Mouse (Mus musculus): ENCODE results near the gene Vmn2r8. TPM values are rescaled to one million over a fixed set of nuclear protein-coding genes. Genes with fewer than 3 reads are reported as not detected.
A peak's percentile ranks its signal among the peaks of the same experiment; 100 is the strongest.
"Not testable (repeated sequence)": the region's sequence is repeated elsewhere in the genome, so short reads cannot be mapped to it uniquely, and the experiment has no call there.

The Vmn2r8 gene
- not detected in 2 replicates for polyA plus RNA-seq (2012; rRNA removed)
- not detected in 2 replicates for polyA plus RNA-seq (2014; fragmentation: Nextera tagmentation; extraction: Ambion mirVana)

GRCm38 (mm10) chr5:108808750-108809149, at the start of gene Vmn2r8:
Gene Vmn2r8, minus strand, starts transcription at chr5:108808850.
- H3K9me3 ChIP-seq (ENCODE audit: control insufficient read depth, low read length); H3K27ac ChIP-seq; H3K4me2 ChIP-seq (ENCODE audit: low read depth); DNase-seq (ENCODE audit: low read depth in 3 of 3, low spot score in 3 of 3); H3K4me3 ChIP-seq (ENCODE audit: insufficient read depth in 1 of 2, low read depth in 2 of 2, low read length in 2 of 2); H3K4me1 ChIP-seq (replicated peaks; ENCODE audit: control insufficient read depth in 2 of 2, insufficient read depth in 2 of 2, low read length in 1 of 2); H3K9ac ChIP-seq (replicated peaks); H3K27me3 ChIP-seq (ENCODE audit: control insufficient read depth, insufficient read depth, low read length); ATAC-seq (ENCODE audit: insufficient read depth); H3K36me3 ChIP-seq (replicated peaks; ENCODE audit: control insufficient read depth, insufficient read depth, low read depth): not testable (repeated sequence)
- 51% methylated on average over 2 of the region's 2 CpGs for WGBS (ENCODE audit: insufficient replicate concordance)

- not testable (repeated sequence) for ATAC-seq (ENCODE audit: insufficient read depth); H3K4me2 ChIP-seq (ENCODE audit: low read depth); H3K9ac ChIP-seq (replicated peaks); H3K9me3 ChIP-seq (ENCODE audit: control insufficient read depth, low read length); H3K27me3 ChIP-seq (ENCODE audit: control insufficient read depth, insufficient read depth, low read length); DNase-seq (ENCODE audit: low read depth in 3 of 3, low spot score in 3 of 3); H3K27ac ChIP-seq; H3K36me3 ChIP-seq (replicated peaks; ENCODE audit: control insufficient read depth, insufficient read depth, low read depth); H3K4me3 ChIP-seq (ENCODE audit: insufficient read depth in 1 of 2, low read depth in 2 of 2, low read length in 2 of 2); H3K4me1 ChIP-seq (replicated peaks; ENCODE audit: control insufficient read depth in 2 of 2, insufficient read depth in 2 of 2, low read length in 1 of 2)
- 35% methylated on average over 1 of the region's 1 CpGs for WGBS (ENCODE audit: insufficient replicate concordance)
Observed at GRCm38 (mm10) chr5:108852501-108852900, 43.9 kb upstream of the Vmn2r8 start, which contains the start of gene Vmn2r9. Gene Vmn2r9, minus strand, starts transcription at chr5:108852601.

- no peaks in the 10 kb centered on the region for H3K9me3 ChIP-seq (ENCODE audit: control insufficient read depth, low read length)
- no peaks in the 10 kb centered on the region for H3K36me3 ChIP-seq (replicated peaks; ENCODE audit: control insufficient read depth, insufficient read depth, low read depth)
- no peak overlapping the region for H3K9ac ChIP-seq (replicated peaks)
- no peak overlapping the region for H3K4me3 ChIP-seq (ENCODE audit: insufficient read depth in 1 of 2, low read depth in 2 of 2, low read length in 2 of 2)
- DNase-seq (ENCODE audit: low read depth in 3 of 3, low spot score in 3 of 3) = no peak
- H3K4me2 ChIP-seq (ENCODE audit: low read depth) = no peak overlapping the region
- no peak for TF ChIP-seq CTCF (IDR thresholded peaks at IDR 0.05; ENCODE audit: low read depth)
- no peak for TF ChIP-seq EP300 (IDR thresholded peaks at IDR 0.05; ENCODE audit: low read depth)
- H3K4me1 ChIP-seq (replicated peaks; ENCODE audit: control insufficient read depth in 2 of 2, insufficient read depth in 2 of 2, low read length in 1 of 2) = no peaks in the 10 kb centered on the region
- WGBS (ENCODE audit: insufficient replicate concordance) = 13% methylated on average over 1 of the region's 1 CpGs
- no peak for ATAC-seq (ENCODE audit: insufficient read depth)
- no peak overlapping the region for H3K27ac ChIP-seq
- H3K27me3 ChIP-seq (ENCODE audit: control insufficient read depth, insufficient read depth, low read length) = no peaks in the 10 kb centered on the region
Observed at GRCm38 (mm10) chr5:108849466-108849865, 40.8 kb upstream of the Vmn2r8 start.

- peak in 1 of 3 experiments; percentile 4 for DNase-seq (ENCODE audit: low read depth in 3 of 3, low spot score in 3 of 3)
- no peak overlapping the region for H3K9ac ChIP-seq (replicated peaks)
- 46% methylated on average over 1 of the region's 1 CpGs for WGBS (ENCODE audit: insufficient replicate concordance)
- no peak overlapping the region for H3K4me3 ChIP-seq (ENCODE audit: insufficient read depth in 1 of 2, low read depth in 2 of 2, low read length in 2 of 2)
- no peaks in the 10 kb centered on the region for H3K36me3 ChIP-seq (replicated peaks; ENCODE audit: control insufficient read depth, insufficient read depth, low read depth)
- ATAC-seq (ENCODE audit: insufficient read depth) = no peak
- no peaks in the 10 kb centered on the region for H3K9me3 ChIP-seq (ENCODE audit: control insufficient read depth, low read length)
- no peak overlapping the region for H3K27ac ChIP-seq
- TF ChIP-seq CTCF (IDR thresholded peaks at IDR 0.05; ENCODE audit: low read depth) (peak; percentile 35; the same call in 1 of the 2 replicates), EP300 (IDR thresholded peaks at IDR 0.05; ENCODE audit: low read depth) (no peak)
- no peaks in the 10 kb centered on the region for H3K4me1 ChIP-seq (replicated peaks; ENCODE audit: control insufficient read depth in 2 of 2, insufficient read depth in 2 of 2, low read length in 1 of 2)
- no peaks in the 10 kb centered on the region for H3K27me3 ChIP-seq (ENCODE audit: control insufficient read depth, insufficient read depth, low read length)
- no peak overlapping the region for H3K4me2 ChIP-seq (ENCODE audit: low read depth)
Observed at GRCm38 (mm10) chr5:108836156-108836555, 27.5 kb upstream of the Vmn2r8 start.

GRCm38 (mm10) chr5:108823276-108823675, 14.6 kb upstream of the Vmn2r8 start:
- Histone ChIP-seq H3K27ac (no peak overlapping the region), H3K36me3 (replicated peaks; ENCODE audit: control insufficient read depth, insufficient read depth, low read depth) (no peaks in the 10 kb centered on the region), H3K4me1 (replicated peaks; ENCODE audit: control insufficient read depth in 2 of 2, insufficient read depth in 2 of 2, low read length in 1 of 2) (no peaks in the 10 kb centered on the region), H3K4me2 (ENCODE audit: low read depth) (no peak overlapping the region), H3K9ac (replicated peaks) (no peak overlapping the region), H3K9me3 (ENCODE audit: control insufficient read depth, low read length) (no peaks in the 10 kb centered on the region), H3K27me3 (ENCODE audit: control insufficient read depth, insufficient read depth, low read length) (no peaks in the 10 kb centered on the region), H3K4me3 (ENCODE audit: insufficient read depth in 1 of 2, low read depth in 2 of 2, low read length in 2 of 2) (no peak overlapping the region)
- 64% methylated on average over 2 of the region's 2 CpGs for WGBS (ENCODE audit: insufficient replicate concordance)
- DNase-seq (ENCODE audit: low read depth in 3 of 3, low spot score in 3 of 3) (no peak), ATAC-seq (ENCODE audit: insufficient read depth) (no peak)
- TF ChIP-seq EP300 (IDR thresholded peaks at IDR 0.05; ENCODE audit: low read depth) (no peak), CTCF (IDR thresholded peaks at IDR 0.05; ENCODE audit: low read depth) (no peak)
